Mouse (Mus musculus): ENCODE results near the gene Slc16a9. TPM values are rescaled to one million over a fixed set of nuclear protein-coding genes. Genes with fewer than 3 reads are reported as not detected.

Slc16a9 gene
- polyA plus RNA-seq, 1 experiment from 2014 or later: 1.1 TPM

- Histone ChIP-seq H3K4me1 (ENCODE audit: insufficient read depth) (peaks cover 12% of the 10 kb centered on the region), H3K9ac (replicated peaks) (peak overlapping the region; percentile 47), H3K36me3 (replicated peaks; ENCODE audit: insufficient read depth, low read length) (no peaks in the 10 kb centered on the region), H3K4me3 (ENCODE audit: low read depth, low read length) (peak overlapping the region; percentile 56), H3K4me2 (ENCODE audit: low read depth, low read length) (peak overlapping the region; percentile 80), H3K27me3 (ENCODE audit: insufficient read depth, low read length) (peaks cover 26% of the 10 kb centered on the region), H3K9me3 (ENCODE audit: low read length) (no peaks in the 10 kb centered on the region), H3K27ac (ENCODE audit: low read depth) (no peak overlapping the region)
- DNase-seq (no peak), ATAC-seq (peak; percentile 30; the same call in 1 of the 2 replicates)
- WGBS (ENCODE audit: insufficient replicate concordance): 2% methylated on average over 16 of the region's 16 CpGs
- no peak for TF ChIP-seq EP300 (IDR thresholded peaks at IDR 0.05; ENCODE audit: low read depth)
Measured at GRCm38 (mm10) chr10:70245559-70245945, 652 bp downstream of the Slc16a9 start.

GRCm38 (mm10) chr10:70246076-70246475 is 1.2 kb downstream of the Slc16a9 start:
- H3K27ac ChIP-seq (ENCODE audit: low read depth): no peak overlapping the region
- ATAC-seq: no peak
- H3K9ac ChIP-seq (replicated peaks): no peak overlapping the region
- H3K9me3 ChIP-seq (ENCODE audit: low read length): no peaks in the 10 kb centered on the region
- H3K27me3 ChIP-seq (ENCODE audit: insufficient read depth, low read length): peaks cover 26% of the 10 kb centered on the region
- H3K4me3 ChIP-seq (ENCODE audit: low read depth, low read length): peak overlapping the region; percentile 56; the same call in 1 of the 2 replicates
- H3K4me1 ChIP-seq (ENCODE audit: insufficient read depth): peaks cover 12% of the 10 kb centered on the region
- H3K4me2 ChIP-seq (ENCODE audit: low read depth, low read length): peak overlapping the region; percentile 80
- WGBS (ENCODE audit: insufficient replicate concordance): 42% methylated on average over 9 of the region's 9 CpGs
- no peak for DNase-seq
- no peaks in the 10 kb centered on the region for H3K36me3 ChIP-seq (replicated peaks; ENCODE audit: insufficient read depth, low read length)
- no peak for TF ChIP-seq EP300 (IDR thresholded peaks at IDR 0.05; ENCODE audit: low read depth)
- no peak for TF ChIP-seq CTCF (IDR thresholded peaks at IDR 0.05; ENCODE audit: low read depth)

- WGBS (ENCODE audit: insufficient replicate concordance): 77% methylated on average over 4 of the region's 4 CpGs
- TF ChIP-seq EP300 (IDR thresholded peaks at IDR 0.05; ENCODE audit: low read depth) (no peak), CTCF (IDR thresholded peaks at IDR 0.05; ENCODE audit: low read depth) (no peak)
- Histone ChIP-seq H3K27me3 (ENCODE audit: insufficient read depth, low read length) (peaks cover 13% of the 10 kb centered on the region), H3K4me1 (ENCODE audit: insufficient read depth) (peaks cover 7% of the 10 kb centered on the region), H3K9me3 (ENCODE audit: low read length) (no peaks in the 10 kb centered on the region), H3K36me3 (replicated peaks; ENCODE audit: insufficient read depth, low read length) (no peaks in the 10 kb centered on the region), H3K4me2 (ENCODE audit: low read depth, low read length) (no peak overlapping the region), H3K27ac (ENCODE audit: low read depth) (no peak overlapping the region), H3K4me3 (ENCODE audit: low read depth, low read length) (no peak overlapping the region), H3K9ac (replicated peaks) (no peak overlapping the region)
- no peak for ATAC-seq
- no peak for DNase-seq
Measured at GRCm38 (mm10) chr10:70250354-70250753, 5.5 kb downstream of the Slc16a9 start.

GRCm38 (mm10) chr10:70250766-70251165 is 5.9 kb downstream of the Slc16a9 start:
- Histone ChIP-seq H3K27ac (ENCODE audit: low read depth) (no peak overlapping the region), H3K4me2 (ENCODE audit: low read depth, low read length) (no peak overlapping the region), H3K4me3 (ENCODE audit: low read depth, low read length) (no peak overlapping the region), H3K36me3 (replicated peaks; ENCODE audit: insufficient read depth, low read length) (no peaks in the 10 kb centered on the region), H3K9me3 (ENCODE audit: low read length) (no peaks in the 10 kb centered on the region), H3K9ac (replicated peaks) (no peak overlapping the region), H3K4me1 (ENCODE audit: insufficient read depth) (peaks cover 3% of the 10 kb centered on the region), H3K27me3 (ENCODE audit: insufficient read depth, low read length) (peaks cover 9% of the 10 kb centered on the region)
- 63% methylated on average over 6 of the region's 6 CpGs for WGBS (ENCODE audit: insufficient replicate concordance)
- ATAC-seq: no peak
- TF ChIP-seq EP300 (IDR thresholded peaks at IDR 0.05; ENCODE audit: low read depth) (no peak), CTCF (IDR thresholded peaks at IDR 0.05; ENCODE audit: low read depth) (no peak)
- DNase-seq: no peak

GRCm38 (mm10) chr10:70254666-70255065 is 9.8 kb downstream of the Slc16a9 start:
- TF ChIP-seq CTCF (IDR thresholded peaks at IDR 0.05; ENCODE audit: low read depth): no peak
- TF ChIP-seq EP300 (IDR thresholded peaks at IDR 0.05; ENCODE audit: low read depth): no peak
- Histone ChIP-seq H3K36me3 (replicated peaks; ENCODE audit: insufficient read depth, low read length) (no peaks in the 10 kb centered on the region), H3K27me3 (ENCODE audit: insufficient read depth, low read length) (no peaks in the 10 kb centered on the region), H3K4me1 (ENCODE audit: insufficient read depth) (peaks cover 3% of the 10 kb centered on the region; the same call in 1 of the 2 replicates), H3K27ac (ENCODE audit: low read depth) (no peak overlapping the region), H3K4me3 (ENCODE audit: low read depth, low read length) (no peak overlapping the region), H3K9me3 (ENCODE audit: low read length) (no peaks in the 10 kb centered on the region), H3K4me2 (ENCODE audit: low read depth, low read length) (no peak overlapping the region), H3K9ac (replicated peaks) (no peak overlapping the region)
- ATAC-seq (no peak), DNase-seq (no peak)
- 68% methylated on average over 4 of the region's 4 CpGs for WGBS (ENCODE audit: insufficient replicate concordance)

- WGBS (ENCODE audit: insufficient replicate concordance): 76% methylated on average over 15 of the region's 15 CpGs
- Histone ChIP-seq H3K27ac (ENCODE audit: low read depth) (no peak overlapping the region), H3K36me3 (replicated peaks; ENCODE audit: insufficient read depth, low read length) (no peaks in the 10 kb centered on the region), H3K9ac (replicated peaks) (no peak overlapping the region), H3K9me3 (ENCODE audit: low read length) (no peaks in the 10 kb centered on the region), H3K4me3 (ENCODE audit: low read depth, low read length) (no peak overlapping the region), H3K27me3 (ENCODE audit: insufficient read depth, low read length) (no peaks in the 10 kb centered on the region), H3K4me2 (ENCODE audit: low read depth, low read length) (no peak overlapping the region), H3K4me1 (ENCODE audit: insufficient read depth) (peaks cover 3% of the 10 kb centered on the region; the same call in 1 of the 2 replicates)
- DNase-seq (no peak), ATAC-seq (no peak)
- no peak for TF ChIP-seq EP300 (IDR thresholded peaks at IDR 0.05; ENCODE audit: low read depth)
- TF ChIP-seq CTCF (IDR thresholded peaks at IDR 0.05; ENCODE audit: low read depth): no peak
Measured at GRCm38 (mm10) chr10:70255601-70256210, 10.8 kb downstream of the Slc16a9 start.

All from liver, postnatal 0 days (tissue).